Mouse (Mus musculus) ZHBTc4 (cell line): ENCODE data around the gene Srp9.
A peak's percentile ranks its signal among the peaks of the same experiment; 100 is the strongest.

Experiments used
- DNase-seq: peaks from one replicate; pipeline ENCODE4 v3.0.0-alpha.2; 2011; ENCODE audit warnings: low read depth, low spot score

The Srp9 gene

DNA sequence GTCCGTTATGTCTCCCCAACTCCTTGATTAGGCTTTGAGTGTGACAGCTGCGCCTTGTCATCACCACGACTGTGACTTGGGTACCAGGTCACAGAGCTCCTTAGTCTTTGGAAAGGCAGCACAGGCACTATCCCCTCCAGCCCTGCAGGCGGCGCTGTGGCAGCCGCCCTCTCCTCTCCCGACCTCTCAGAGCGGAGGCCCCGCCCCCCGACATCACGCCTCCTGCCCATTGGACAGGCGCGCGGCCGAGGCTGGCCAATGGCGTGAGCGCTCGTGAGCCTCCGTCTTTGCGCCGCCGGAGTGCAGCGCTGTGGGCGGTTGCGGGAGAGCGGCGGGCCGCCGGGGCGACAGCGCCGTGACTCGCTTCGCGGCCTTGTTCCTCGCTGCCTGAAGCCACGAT, at the start of gene Srp9:
TSS of gene Srp9 (plus strand) at position 232 of the 400 bp plus-strand sequence.
- DNase-seq: peak; percentile 99

DNA sequence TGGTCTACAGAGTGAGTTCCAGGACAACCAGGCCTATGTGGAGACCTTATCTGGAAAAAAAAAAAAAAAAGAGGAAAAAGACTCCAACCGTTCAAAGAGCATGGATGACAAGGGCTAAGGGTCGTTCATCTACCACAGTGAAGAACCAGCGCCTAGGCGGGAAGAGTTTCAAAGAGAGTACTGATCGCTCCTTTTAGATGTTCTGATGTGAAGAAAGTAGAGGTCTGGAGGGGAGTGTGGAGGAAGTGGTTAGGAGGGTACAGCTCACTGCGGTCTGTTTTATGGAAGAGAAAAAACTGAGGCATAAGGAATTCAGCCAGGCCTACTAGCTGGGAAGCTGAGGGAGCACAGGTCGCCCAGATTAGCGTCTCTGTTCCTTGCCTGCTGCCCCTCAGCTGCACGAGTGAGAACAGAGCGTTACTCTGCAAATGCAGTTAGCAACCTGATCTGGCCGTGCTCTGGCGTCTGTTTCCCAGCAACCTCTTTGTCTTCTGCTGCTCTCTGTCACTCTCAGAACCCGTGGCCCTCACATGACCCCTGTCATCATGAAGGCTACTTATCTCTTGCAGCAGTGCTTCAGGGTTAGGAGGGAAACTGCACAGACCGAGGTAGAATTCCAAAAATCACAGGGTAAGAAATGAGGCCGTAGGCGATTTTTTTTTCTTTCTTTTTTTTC, 42.7 kb upstream of the Srp9 start:
- peak; percentile 78 for DNase-seq

DNA sequence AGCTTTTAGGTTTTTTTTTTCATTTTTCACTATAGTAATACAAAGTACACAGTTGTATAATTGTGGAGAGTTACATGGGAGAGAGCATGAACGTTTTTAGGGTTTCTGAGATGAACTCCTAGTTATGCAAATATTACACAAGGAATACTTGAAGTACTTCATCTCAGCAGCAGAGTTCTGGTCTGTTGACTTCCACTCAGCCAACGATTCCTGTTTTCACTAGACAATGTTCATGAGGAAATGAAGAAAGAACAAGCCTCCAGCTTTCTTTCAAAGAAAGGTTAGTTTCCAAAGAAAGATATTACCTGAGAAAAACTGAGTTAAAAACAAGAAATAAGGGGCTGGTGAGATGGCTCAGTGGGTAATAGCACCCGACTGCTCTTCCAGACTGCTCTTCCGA, 41.1 kb upstream of the Srp9 start:
- no peak for DNase-seq

DNA sequence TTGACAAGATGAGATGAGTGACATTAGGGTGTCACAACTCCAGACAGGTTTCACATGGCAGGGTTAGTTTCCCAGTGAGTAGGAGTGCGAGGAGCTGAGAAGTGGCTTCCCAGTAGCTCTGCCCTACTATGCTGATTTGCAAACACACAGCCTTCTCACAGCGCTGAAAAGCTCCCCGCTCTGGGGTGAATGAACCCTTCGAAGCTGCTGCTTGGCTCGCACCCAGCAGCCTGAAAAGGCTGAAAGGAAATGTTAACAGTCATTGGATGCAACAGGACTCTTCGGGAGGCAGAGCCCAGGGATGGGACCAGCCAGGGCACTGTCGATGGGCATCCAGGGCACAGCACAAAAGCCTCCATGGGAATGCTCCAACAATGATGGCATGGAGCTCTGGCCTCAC, 37.8 kb upstream of the Srp9 start:
- DNase-seq: no peak

DNA sequence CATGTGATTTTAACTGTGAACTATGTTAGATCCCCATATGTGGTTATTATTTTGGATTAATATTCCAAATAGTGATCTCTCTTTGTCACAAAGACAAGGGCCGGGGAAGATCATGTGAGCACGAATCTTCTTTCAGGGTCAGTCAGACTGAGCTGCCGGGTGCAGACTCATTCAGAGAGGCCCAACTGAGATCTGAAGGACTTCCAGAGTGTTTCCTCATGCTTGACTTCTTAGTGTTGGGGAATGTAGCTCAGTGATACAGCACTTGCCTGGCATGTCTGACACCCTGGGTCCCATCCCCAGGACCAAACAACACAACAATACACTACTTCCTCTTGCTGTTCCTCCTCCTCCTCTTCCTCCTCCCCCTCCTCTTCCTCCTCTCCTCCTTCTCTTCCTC, 37.2 kb upstream of the Srp9 start:
- DNase-seq: no peak

DNA sequence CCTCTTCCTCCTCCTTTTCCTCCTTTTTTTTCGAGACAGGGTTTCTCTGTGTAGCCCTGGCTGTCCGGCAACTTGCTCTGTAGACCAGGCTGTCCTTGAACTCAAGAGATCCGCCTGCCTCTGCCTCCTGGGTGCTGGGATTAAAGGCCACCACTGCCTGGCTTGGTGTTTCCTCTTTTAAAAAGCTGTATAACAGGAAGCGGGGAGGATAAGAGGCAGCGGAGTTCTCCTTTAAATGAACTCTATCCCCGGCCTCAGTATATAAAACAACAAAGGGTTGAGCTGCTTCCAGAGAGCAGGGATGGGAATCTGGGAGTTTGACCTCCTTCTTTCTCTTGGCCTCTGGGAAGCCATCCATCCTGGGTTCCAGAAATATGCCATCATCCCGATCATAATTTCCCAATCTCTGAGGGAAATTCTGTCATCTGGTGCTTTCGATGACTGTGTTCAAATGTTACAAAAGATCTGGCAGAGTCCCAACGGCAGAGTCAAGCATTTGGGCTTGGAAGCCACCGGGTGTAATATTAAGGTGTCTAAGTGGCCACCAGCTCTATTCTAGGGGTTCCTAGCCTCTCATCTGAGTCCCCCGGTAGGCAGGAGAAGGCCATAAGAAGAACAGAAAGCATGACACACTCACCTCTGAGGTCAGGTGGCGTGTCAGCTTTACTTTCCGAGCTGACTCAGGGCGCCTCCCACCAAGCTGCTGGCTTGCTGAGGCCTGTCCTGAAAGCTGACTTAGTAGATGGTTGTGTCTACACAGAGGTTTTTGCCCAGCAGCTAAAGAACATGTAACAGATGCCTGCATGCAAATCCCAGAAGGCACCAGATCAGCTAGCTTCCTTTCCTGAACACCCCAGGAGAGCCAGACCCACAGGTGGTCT, 36.5 kb upstream of the Srp9 start:
- no peak for DNase-seq

DNA sequence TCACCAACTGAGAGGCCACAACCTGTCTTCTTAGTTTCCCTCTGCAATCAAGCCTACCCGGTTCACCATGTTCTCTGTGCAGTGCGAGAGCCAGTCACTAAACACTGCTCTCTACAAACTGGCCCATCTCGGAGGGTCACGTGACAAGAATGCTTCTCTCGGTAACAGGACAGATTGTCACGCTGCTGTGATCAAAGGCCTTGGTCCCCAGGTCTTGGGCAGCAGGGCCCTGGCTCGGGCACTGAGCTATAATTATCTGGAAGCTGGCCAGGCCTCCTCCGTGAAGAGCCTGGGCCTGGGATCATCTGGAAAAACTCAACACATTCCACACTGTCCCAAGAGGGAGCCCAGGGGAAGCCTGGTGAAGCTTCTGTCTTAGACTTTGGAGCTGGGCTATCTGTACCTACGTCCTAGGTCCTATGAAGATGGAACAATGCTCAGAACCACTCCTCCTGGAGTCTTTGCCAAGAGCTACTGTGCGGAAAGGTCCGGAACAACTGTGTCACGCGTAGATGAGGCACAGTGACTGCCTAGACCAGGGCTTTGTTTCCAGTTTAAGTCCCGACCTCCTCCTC, 35.6 kb upstream of the Srp9 start:
- no peak for DNase-seq

DNA sequence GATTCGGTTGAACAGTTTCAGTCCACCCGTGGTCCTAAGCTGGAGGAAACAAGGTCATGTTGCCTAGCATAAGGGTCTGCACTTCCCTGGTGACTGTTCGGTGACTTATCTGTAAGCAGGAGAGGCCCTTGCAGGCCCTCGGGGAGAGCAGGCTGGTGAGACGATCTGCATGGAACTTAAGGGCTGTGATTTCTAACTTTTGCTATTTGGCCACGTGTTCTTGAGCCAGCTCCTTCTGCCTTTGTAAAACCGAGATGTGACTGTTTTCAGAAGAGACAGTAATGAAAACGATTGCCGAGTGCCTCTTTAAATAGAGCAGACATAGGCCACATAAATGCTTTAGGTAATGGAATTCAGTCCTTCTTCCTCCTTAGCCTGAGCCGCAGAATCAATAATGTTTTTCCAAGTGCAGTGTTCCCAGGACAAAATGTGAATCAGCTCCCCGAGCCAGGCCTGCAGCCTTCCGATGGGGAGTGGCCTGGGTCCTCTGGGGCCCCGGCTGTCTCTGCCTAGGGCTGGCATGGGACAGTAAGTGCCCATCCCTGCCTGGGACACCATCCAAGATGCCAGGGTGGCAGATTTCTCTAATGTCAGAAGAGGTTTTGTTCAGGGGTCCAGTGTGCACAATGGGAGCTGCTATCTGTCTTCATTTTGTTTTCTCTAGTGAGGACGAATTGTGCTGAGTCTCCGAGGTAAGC, 34.8 kb upstream of the Srp9 start:
- no peak for DNase-seq

DNA sequence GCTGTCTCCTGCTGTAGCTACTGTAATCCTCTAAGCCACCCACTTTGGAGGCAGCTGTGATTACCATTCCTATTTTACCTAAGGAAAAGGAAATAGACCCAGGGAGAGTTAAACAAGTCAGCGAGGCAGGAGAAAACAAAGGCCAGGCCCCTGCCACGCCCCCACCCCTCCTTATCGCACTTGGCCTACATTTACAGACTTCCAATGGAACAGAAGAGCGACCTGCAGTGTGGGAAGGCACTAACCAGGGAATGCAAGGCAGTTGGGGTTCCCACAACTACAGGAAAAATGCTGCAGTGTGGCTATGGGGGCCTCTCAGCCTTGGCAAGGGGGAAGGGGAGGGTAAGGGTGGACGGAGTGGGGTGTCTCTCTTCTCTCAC, 34.2 kb upstream of the Srp9 start:
- peak; percentile 57 for DNase-seq

DNA sequence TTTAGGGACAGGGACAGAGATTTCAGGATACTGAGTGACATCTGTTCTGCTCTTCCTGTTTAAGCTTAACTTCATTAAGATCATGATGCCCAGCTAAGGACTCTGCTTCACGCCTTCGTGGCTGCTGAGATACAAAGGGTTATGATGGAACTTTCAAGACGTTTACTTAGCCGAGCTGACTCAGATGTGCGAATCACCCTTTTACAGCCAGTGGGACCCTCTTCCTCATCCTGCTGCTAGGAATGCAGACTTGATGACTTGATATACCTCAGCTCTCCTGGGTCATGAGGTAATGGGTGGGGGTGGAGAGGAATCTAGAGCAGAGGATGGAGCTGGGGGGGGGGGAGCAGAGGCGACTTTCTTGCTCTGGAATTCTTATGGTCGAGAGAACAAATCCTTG, 33.3 kb upstream of the Srp9 start:
- no peak for DNase-seq

DNA sequence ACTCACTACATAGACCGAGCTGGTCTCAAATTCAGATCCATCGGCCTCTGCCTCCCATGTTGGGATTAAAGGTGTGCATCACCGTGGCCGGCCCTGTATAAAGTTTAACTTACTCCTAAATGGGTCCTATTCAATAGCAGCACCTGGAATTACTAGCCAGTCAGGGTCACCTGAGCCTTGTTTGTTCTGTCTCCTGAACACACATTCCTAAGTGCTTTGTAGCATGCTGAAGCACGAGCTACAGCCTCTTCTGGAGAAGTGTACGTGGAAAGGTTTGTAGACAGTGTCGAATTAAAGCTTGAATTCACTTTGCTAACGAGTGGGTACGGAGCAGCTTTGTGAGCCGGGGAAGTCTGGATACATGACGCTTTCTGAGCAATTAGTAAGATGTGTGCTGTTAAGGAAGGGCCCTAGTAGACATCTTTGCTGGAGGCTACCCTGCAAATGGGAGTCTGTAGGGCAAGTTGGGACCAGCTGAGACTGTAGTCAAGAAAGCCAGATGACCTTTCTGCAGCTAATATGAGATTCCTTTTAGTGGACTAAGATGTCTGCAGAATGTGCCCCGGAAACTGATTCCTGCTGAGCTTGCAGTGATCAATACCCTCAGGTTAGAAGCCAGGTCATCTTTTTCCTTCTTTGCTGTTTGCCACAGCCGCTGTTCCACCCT, 32.7 kb upstream of the Srp9 start:
- DNase-seq: no peak

DNA sequence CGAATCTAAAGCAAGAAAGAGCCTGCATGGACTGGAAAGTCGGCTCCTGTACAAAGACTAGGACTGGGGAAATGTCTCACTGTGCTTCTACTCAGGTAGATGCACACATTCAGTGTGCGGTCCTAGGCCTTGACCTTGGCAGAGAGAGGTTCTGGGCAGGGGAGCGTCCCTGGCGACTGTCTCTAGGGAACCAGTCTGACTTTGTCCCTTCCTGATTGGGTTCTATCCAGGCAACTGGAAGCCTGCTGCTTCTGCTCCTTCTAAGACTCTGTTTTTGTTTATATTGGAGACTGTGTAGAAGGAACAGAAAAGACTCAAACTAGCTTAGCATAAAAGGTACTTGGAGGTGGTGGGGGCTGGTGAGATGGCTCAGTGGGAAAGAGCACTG, 32.1 kb upstream of the Srp9 start:
- peak; percentile 52 for DNase-seq

DNA sequence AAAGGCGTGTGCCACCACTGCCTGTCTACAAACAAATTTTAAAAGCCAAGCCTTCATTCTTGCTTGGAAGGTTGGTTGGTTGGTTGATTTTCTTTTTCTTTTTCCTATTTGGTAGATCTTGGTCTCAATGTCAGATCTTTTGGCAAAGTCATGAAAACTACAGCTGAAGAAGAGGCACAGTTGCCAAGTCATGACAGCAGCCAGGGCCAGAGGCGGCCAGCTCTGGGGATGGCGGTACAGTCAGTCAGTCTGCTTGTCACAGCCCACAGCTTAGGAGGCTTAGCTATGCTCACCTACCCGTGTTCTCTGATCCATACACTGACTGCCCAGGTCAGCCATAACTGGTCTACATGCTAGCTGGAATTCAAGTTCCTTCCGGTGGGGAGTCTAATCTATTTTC, 31.1 kb upstream of the Srp9 start:
- DNase-seq: no peak

DNA sequence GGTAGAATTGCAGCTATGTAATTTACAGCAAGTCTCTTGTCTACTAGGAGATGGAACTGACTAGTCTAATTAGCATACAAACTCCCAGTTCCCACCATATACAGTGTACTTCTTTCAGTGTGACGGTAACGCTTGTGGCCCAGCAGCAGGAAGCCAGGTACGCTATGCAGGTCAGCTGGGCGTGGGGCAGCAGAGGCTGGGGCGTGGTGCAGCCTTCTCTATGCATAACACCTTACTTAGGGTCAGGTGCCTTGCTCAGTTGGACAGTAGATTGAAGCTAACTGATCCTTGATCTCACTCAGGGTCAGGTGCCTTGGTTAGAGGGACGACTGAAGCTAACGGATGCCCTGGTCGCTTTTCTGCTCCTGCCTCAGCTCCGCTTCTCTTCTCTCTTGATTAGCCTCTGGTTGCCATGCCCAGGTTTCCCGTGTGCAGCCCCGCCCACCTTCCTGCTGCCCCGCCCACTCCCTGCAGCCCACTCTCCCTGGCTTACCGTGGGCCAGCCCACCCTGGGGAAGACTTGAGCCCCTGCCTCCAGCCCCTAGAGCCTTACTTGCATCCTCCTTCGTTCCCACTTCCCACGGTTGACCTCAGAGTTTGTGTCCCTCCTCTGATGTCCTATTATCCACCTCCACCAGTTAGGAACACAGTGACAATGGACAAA, 29.9 kb upstream of the Srp9 start:
- DNase-seq: peak; percentile 72

DNA sequence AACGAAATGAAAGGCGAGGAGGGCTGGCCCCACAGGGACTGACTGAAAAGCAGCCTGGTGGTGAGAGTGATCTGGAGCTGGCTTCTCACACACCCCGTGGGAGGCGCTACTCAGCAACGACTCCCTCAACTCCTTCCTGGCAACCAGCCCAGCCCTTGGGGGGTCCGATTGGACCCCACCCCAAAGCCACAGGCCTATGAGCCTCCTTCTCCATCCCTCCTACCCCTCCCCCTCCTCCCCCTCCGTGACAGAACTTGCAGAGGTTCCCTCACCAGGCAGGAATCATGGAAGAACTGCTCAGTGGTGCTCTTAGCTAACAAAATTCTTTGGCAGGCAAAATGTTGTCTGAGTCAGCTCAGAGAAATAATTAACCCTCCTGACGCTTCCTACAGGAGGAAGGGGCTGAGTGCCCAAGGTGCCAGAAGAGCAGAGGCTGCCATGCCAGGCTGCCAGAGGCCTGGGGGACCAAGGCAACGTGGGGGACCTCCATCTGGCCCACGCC, 29.2 kb upstream of the Srp9 start:
- DNase-seq: peak; percentile 77

DNA sequence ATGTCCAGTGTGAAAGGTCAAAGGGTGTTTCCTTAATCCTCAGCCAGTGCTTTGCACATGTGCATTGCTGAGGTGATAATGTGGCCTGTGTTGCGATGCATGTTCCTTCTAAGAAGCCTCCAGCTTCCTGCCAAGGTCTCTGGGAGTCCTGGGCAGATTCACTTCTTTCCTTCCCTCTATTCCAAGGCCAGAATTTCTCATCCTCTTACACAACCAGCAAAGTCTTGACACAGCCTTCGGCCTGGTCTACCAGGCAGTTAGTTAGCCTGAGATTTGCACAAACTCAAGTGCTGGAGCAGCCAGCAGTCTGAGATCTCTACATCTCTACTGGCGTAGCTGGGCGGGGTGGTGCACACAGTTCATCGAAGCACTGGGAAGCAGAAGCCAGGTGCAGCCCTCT, 27.8 kb upstream of the Srp9 start:
- no peak for DNase-seq

DNA sequence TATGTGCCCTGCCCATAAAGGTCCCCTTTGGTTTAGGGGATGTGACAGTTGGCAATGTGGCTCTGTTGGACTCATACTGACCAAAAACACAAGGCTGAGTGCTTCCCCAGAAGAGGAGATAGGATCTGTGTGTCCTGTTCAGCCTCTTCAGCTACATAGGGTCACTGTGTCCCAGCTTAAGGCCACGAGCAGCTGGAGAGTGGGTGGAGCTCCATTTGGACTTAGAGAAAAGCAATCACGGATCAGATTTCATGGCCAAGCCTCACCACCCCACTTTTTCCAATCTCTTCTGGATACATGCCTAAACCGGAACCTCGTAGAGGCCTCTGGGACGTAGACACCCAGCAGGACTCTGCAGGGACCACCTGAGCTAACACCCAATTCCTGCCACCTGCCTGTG, 25.5 kb upstream of the Srp9 start:
- DNase-seq: no peak

DNA sequence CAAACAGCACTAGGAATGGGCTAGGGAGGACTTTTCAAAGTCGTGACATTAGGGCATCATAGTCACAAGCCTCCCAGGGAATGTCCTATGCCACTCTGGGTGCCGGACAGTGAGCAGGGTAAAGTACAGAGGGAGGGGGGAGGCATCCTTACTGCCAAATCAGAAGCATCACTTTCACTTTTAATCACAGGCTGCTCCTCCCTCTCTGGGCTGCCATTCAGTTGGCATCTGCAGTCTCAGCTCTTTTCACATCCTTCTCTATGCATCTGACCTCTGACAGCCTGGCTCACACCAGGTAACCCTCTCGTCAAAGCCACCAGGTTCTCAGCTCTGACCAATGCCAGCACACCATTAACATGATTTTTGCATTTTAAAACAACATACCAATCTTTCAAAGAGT, 24.1 kb upstream of the Srp9 start:
- DNase-seq: no peak

DNA sequence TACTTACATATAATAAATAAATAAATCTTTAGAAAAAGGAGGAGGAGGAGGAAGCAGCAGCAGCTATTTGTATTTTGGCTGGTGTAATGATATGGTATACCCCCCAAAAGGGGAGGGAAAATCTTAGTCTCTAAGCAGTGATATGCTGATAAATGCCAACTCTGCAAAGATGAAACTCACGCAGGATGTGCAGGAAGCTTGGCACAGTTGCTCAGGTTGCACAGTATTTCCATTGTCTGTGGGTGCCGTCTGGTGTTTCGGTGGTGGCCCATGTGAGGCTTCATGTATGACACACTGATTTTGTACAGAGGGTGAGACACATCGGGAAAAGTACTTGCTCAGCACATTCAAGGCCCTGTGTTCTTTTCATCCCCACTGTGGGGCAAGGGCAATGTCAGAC, 23.1 kb upstream of the Srp9 start:
- no peak for DNase-seq

DNA sequence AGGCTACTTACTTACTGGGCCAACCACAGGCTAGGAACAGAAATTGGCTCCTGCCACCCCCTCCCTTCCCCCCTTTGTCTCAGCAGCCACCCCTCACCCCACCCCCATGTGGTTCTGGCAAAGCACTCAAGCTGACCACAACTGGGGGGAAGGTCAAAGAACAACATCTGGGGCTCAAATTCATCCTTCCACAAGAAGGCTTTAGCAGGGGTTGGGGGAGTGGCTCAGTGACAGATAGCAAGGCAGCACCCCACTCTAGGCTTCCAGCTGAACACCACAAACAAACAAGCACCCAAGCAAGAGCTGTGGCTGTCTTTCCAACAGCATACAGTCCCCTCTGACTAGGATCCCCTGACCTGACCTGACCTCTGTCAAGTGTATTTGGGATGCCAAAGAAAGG, 21.8 kb upstream of the Srp9 start:
- no peak for DNase-seq

DNA sequence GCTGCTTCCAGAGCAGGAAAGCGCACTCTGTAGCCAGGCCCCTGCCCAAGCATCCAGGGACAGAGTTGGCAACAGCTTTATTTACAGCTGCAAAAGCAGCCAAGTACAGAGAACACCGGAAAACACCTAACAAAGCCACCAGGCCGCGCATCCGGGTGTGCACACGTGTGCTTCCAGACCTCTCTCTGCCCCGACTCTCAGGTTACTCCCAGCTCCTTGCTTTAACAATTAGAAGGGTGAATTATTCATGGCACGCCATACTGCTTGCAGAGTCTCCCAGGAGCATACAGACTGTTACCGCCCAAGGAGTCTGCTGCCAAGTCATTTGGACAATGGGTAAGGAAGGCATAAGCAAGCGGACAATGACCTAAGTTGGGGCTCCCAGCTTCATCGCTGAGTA, 21.1 kb upstream of the Srp9 start:
- DNase-seq: peak; percentile 92
